Mouse (Mus musculus) kidney, postnatal 36 days (tissue): ENCODE measurements at regions not wholly inside any gene's neighbourhood (a gene's known extent, or its start where the extent isn't known, plus 50 kb on each side); places are given as distances from the start of the nearest gene placed in this dataset.

ENCODE experiments used
- DNase-seq, 2 experiments: peaks; one replicate each; pipeline ENCODE4 v3.0.0; 2021 to 2022; ENCODE audit warnings: mixed read lengths in 2 of 2

DNA sequence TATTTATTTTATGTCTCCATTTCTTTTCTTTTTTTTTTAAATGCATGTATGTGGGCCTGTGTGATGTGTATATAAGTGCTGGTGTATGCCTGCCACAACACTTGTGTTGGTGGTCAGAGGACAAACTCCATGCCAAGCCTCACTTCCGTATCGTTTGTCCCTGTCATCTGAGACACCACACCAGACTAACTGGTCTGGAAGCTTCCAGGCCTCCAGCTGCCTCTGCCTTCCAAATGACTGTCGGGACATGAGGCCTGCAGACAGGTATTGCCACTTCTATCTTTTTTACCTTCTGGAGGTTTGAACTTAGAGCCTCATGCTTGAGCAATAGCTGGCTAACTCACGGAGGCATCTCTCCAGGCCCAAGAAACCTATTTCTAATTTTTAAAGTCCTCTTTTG, 318.3 kb downstream of the Foxo1 start:
- no peak for DNase-seq

DNA sequence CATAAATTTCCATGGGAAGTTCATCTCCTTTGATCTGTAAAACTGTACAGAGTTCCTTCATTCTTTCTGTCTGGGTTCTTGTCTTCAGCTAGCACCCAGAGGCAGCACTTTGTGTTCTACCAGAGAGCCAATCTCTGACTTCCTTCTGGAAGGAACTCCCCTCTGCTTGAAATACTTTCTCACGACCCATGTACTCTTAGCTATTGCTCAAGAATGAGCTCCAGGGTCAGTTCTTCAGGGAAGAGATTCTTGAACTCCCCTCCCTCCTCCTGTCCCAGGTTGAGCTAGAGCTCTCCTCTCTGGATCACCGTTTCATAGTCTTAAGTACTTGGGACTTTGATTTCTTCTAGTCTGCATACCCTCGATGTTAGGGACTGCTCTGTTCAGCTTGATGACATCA, 311.8 kb downstream of the Foxo1 start:
- DNase-seq = peak in 1 of 2 experiments; percentile 54

DNA sequence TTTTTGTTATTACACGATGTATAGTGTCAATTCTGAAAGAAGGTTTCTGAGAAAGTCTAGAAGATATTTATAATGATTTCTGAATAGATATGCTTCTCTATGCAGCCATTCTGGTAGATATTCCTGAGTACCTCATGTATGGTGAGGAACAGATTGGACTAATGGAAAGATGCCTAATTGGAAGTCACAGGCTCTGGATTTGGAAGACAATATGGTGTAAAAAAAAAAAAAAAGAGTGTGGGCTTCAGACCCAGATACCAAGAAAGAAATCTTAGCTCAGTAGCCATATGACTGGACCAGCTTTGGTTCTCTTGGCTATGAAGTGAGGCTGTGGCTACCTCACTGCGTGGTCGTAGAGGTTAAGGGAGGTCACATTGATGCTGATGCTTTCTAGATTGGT, 311.0 kb downstream of the Foxo1 start:
- no peak for DNase-seq

DNA sequence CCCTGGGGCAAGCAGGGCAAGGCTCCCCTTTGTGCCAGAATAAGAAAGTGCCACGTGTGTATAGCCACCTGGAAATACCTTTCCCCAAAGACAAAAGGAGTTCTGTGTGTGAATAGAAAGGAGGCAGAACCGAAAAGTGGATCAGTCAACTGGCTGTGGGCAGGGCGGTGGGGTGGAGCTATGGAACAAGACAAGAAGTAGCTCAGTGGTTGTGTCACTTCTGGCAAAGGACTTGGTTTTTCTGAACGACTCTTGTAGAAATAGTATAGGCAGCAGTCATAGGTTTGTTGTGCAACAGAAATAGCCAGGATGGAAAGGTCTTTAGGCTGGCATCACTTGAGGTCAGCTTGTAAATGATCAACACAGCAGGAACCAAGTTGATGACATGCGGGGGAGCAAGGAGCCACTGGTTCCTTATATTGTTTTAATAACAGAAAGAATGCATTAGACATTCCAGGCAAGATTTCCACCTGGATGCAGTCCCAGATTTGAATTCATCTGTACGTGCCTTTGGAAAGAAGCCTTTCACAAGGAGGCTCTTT, 308.6 kb downstream of the Foxo1 start:
- peak in 1 of 2 experiments; percentile 38 for DNase-seq

DNA sequence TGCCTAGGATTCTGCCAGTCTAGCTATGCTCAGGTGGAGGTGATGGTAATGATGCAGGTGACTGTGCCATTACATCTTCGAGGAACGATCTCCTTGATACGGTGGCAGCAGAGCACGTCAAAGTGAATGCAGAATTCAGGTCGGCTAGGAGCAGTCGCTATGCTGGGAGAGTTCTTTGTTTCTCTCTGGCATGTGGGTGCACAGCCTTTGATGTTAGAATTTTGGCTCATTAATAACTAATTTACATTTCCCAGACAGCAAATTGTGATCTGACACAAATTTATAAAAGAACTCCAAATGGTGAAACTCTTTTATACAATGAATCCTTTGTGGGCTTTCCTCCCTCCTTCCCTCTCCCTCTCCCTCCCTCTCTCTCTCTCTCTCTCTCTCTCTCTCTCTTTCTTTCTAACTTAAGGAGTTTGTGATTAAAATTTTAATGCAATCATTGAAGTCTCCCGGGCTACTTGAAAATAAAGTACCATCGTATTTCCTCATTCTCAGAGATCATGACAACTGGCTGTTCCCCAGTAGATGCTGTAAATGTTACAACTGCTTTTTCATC, 307.2 kb downstream of the Foxo1 start:
- no peak for DNase-seq

DNA sequence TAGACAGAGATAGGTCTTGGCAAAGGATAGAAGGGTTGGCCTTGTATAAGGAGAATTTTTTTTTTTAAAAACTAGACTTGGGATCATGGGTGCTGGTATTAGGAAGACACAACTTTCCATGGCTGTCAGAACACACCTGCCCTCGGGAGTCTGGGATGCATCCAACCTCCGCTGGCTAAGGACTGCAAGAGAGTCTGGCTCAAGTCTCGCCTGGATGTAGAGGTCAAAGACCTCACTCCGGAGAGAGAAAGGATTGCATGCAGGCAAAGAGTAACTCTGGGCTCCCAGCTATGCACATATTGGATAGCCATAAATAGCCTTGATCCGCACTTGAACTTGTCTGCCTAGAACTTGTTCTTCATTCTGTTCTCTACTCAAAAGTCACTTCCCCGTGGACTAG, 306.2 kb downstream of the Foxo1 start:
- DNase-seq = peak in 1 of 2 experiments; percentile 16

GRCm38 (mm10) chr3:52573806-52574205, 305.7 kb downstream of the Foxo1 start:
- no peak for DNase-seq

DNA sequence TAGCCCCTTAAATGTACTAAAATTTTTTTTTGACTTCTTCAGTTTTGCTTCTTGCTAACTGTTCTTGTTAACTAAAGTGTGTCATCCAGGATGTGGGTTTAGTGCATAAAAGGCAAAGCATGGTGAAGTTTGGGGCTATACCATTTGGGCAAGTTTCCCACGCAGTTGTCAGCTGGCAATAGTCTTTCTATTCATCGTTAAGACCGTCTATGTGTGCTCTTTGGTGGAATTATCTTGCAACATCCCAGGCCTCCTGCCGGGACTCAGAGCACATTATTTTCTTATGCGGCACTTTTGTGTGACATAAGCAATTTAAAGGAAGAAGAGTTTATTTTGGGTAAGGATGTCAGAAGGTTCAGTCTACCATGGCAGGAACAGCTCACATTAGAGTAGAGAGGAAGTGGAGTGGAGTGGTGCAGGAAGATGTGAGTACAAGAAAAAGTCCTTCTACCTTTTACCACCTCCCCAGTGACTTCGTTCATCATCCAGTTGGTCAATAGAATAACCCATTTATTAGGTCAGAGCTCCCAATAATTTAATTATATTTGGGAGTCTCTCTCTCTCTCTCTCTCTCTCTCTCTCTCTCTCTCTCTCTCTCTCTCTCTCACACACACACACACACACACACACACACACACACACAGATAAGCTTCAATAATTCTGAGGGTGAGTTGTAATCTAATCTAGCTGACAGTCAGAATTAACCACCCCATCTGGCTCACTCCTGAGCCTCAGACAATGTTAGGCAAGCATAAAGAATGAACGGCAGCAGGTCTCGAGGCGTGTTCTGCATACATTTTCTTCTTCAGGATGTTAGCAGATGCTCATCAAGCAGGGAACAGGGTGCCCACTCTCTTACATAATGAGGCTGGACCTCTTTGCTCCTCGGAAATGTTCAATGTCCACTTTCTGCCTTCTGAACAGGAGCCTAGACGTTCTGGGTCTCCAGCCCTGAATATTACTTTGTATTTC, 304.7 kb downstream of the Foxo1 start:
- DNase-seq = no peak

DNA sequence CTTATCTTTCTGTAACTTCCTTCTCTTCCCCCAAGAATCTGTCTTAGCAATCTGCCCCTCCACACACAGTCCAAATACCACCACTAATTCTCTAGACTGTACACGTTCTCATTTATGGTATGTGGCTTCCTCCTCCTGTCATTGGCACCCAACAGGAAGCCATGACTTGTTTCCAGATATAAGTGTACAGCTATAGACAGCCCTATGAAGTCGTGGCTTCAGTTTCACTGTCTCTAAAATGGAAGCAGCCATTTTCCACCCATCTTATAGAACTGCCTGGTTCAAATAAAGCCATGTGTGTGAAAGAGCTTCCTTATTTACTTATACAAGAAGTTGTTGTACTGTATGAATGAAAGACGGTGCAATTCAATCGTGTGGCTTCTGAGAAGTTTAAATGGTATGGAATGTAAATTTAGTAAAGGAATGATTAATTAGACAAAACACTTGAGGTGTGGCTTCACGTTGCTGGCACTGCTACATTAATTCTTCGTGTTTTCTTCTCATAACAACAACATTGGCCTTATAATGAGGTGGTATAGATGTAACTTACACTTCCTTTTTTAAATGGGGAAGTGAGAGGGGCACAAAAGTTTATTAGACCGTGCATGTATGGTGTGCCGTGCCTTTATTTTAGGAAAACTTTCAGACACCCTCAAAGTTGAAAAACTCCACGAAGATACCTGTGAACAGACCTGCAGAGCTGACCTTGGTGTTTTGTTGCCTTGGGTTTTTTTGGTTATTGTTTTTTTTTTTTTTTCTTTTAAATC, 299.7 kb downstream of the Foxo1 start:
- no peak for DNase-seq

- no peak for DNase-seq
Observed at GRCm38 (mm10) chr3:52563595-52563994, 295.5 kb downstream of the Foxo1 start.

- DNase-seq = no peak
Observed at GRCm38 (mm10) chr3:52562816-52563215, 294.7 kb downstream of the Foxo1 start.

GRCm38 (mm10) chr3:52559481-52559880, 291.3 kb downstream of the Foxo1 start:
- peak in 1 of 2 experiments; percentile 20 for DNase-seq

- no peak for DNase-seq
Observed at GRCm38 (mm10) chr3:52558765-52559164, 290.6 kb downstream of the Foxo1 start.

GRCm38 (mm10) chr3:52557296-52557695, 289.2 kb downstream of the Foxo1 start:
- no peak for DNase-seq

- peak; percentile 18 for DNase-seq
Observed at GRCm38 (mm10) chr3:52555038-52555437, 286.9 kb downstream of the Foxo1 start.

DNA sequence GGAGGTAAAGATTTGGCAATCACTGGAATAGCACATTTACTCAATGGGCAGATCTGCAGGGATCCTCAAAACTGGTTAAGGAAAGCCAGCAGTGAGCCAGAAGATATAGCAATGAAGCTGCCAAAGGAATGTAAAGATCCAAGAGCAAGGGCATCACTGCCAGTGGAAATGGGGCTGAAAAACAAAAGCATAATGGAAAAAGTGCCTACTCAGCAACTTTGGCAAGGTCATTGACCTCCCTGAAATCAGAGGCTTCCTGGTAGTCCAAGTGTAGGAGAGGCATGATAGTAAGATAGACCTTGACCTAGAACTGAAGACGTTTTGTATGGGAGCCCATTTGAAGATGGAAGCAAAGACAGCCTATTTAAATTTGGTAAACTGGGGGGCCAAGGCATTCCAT, 286.4 kb downstream of the Foxo1 start:
- no peak for DNase-seq

GRCm38 (mm10) chr3:52548201-52548893, 280.2 kb downstream of the Foxo1 start:
- no peak for DNase-seq

- DNase-seq = no peak
Observed at GRCm38 (mm10) chr3:52546035-52546434, 277.9 kb downstream of the Foxo1 start.

DNA sequence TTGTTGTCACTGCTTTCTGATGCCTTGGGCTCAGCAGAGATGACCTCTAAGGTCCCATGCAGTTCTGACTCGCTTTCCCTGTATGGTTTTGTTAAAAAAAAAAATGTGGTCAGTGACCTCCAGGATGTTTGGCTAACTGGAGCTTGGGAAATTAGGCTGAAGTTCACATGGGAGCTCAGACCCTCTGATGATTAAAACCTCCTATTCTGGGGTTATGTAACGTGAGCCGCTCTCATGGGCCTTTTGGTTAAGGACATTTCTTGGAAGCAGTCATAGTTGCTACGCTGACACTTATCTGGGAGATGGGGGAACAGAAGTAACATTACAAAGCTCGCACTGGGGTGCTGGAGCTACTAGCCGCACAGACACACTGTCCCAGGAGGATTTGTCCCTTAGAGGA, 274.9 kb downstream of the Foxo1 start:
- DNase-seq = peak in 1 of 2 experiments; percentile 45

DNA sequence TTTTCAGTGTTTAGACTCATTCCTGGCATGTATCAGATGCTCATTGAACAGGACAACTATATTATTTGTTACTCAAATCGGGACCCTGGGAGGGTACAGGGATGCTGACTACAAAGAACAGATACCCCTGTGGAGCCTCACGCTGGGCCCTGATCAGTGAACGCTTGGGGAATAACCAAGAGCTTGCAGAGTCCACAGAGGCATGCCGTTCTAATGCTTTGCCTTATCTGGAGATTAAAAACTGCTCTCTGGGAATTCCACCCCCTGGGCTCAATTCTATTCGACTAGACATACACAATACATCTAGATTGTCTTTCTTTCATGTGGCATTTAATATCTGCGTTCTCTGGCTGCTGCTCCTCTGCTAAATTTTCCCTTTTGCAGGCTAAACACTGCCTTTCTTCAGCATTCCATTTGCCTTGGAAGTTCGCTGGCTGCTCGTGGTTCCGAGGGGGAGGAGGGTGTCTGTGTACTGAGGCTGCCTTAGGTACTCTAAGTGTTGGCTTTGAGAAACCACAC, 272.8 kb downstream of the Foxo1 start:
- no peak for DNase-seq

DNA sequence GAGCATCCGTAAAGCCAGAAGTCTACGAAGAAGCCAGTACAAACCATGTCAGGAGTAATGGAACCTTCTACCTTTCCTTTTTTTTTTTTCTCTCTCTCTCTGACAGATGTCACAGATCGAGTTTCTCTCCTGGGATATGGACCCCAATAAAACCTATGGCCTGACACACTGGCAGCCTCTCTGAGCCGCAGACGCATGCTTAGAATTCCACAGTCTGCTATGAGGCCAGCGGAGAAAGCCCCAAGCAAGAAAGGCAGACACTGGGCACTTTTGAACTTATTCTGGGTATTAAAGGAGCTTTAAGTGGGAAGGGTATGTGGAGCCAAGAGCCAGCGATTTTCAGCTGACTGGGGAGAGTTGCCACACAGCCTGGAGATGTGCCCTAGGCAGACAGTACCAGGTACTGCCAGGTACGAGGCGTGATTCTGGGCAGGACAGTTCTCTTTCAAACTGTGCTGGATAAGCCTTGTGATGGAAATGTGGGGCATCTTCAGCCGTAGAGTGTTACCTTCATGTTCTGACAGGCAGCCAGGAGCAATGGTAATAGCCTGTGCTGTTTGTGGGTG, 271.8 kb downstream of the Foxo1 start:
- no peak for DNase-seq

DNA sequence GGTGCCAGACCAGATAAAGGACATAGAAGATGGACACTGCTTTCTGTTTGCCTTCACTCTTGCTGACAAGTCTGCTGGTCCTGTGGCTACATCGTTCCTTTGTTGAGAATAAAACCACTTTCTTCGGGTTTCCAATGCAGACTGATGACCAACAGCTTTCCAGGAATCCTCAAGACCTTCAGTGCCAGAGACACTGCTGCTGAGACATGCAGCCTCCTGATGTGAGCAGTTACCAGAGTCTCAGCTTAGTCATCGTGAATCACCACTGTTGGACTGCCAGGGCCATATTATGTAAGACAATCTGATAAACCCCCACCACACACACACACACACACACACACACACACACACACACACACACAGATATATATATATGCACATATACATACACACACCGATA, 270.2 kb downstream of the Foxo1 start:
- DNase-seq = no peak
